Mouse (Mus musculus) CD4-positive, CD25-positive, alpha-beta regulatory T cell, adult 4 months (primary cell): ENCODE results near the gene Itga4. TPM values are rescaled to one million over a fixed set of nuclear protein-coding genes. Genes with fewer than 3 reads are reported as not detected.

Experiments
- ATAC-seq: one replicate; pipeline ENCODE4 v1.8.0; 2017
- polyA plus RNA-seq, 2 experiments: library from polyadenylated mRNA; unstranded; fragments of 100-300 nt; shearing (Covaris generic); gene quantifications; one replicate each; pipeline ENCODE4 v1.2.1; 2017

The Itga4 gene
- polyA plus RNA-seq, 2 experiments from 2014 or later: 162 to 224 TPM

GRCm38 (mm10) chr2:79267181-79267580, 12.0 kb downstream of the Itga4 start:
- no peak for ATAC-seq

- ATAC-seq: no peak
These were observed 13.6 kb downstream of the Itga4 start for GRCm38 (mm10) chr2:79268863-79269262.

GRCm38 (mm10) chr2:79270034-79270535, 14.9 kb downstream of the Itga4 start:
- peak; percentile 13 for ATAC-seq

GRCm38 (mm10) chr2:79271838-79272237, 16.6 kb downstream of the Itga4 start:
- no peak for ATAC-seq

GRCm38 (mm10) chr2:79278581-79278980, 23.4 kb downstream of the Itga4 start:
- ATAC-seq: no peak

- no peak for ATAC-seq
These were observed 29.0 kb downstream of the Itga4 start for GRCm38 (mm10) chr2:79284206-79284605.

GRCm38 (mm10) chr2:79290149-79290548, 34.9 kb downstream of the Itga4 start:
- ATAC-seq: no peak

GRCm38 (mm10) chr2:79291922-79292321, 36.7 kb downstream of the Itga4 start:
- no peak for ATAC-seq

GRCm38 (mm10) chr2:79292431-79292830, 37.2 kb downstream of the Itga4 start:
- no peak for ATAC-seq

- peak; percentile 58 for ATAC-seq
These were observed 47.2 kb downstream of the Itga4 start for GRCm38 (mm10) chr2:79302398-79302797.

GRCm38 (mm10) chr2:79307549-79307948, 52.3 kb downstream of the Itga4 start:
- no peak for ATAC-seq

- no peak for ATAC-seq
These were observed 54.4 kb downstream of the Itga4 start for GRCm38 (mm10) chr2:79309454-79310118.

- ATAC-seq: no peak
These were observed 57.3 kb downstream of the Itga4 start for GRCm38 (mm10) chr2:79312499-79312898.

GRCm38 (mm10) chr2:79315108-79315507, 59.9 kb downstream of the Itga4 start:
- ATAC-seq: no peak

- no peak for ATAC-seq
These were observed 61.1 kb downstream of the Itga4 start for GRCm38 (mm10) chr2:79316182-79316880.

- ATAC-seq: no peak
These were observed 72.9 kb downstream of the Itga4 start for GRCm38 (mm10) chr2:79328079-79328478.

- ATAC-seq: no peak
These were observed 79.4 kb downstream of the Itga4 start for GRCm38 (mm10) chr2:79334661-79335060.

GRCm38 (mm10) chr2:79336141-79336540, 80.9 kb downstream of the Itga4 start:
- no peak for ATAC-seq

GRCm38 (mm10) chr2:79339003-79339402, 83.8 kb downstream of the Itga4 start:
- ATAC-seq: no peak

GRCm38 (mm10) chr2:79343115-79343514, 87.9 kb downstream of the Itga4 start:
- ATAC-seq: no peak

- no peak for ATAC-seq
These were observed 96.2 kb downstream of the Itga4 start for GRCm38 (mm10) chr2:79351179-79352099.

- ATAC-seq: no peak
These were observed 97.0 kb downstream of the Itga4 start for GRCm38 (mm10) chr2:79352100-79352802.
